Mouse (Mus musculus) liver, adult 2 months (tissue): ENCODE data around the gene Gm49337. TPM values are rescaled to one million over a fixed set of nuclear protein-coding genes. Genes with fewer than 3 reads are reported as not detected.
A peak's percentile ranks its signal among the peaks of the same experiment; 100 is the strongest.
"Not testable (repeated sequence)": the region's sequence is repeated elsewhere in the genome, so short reads cannot be mapped to it uniquely, and the experiment has no call there.

Experiments
- DNase-seq: peaks from one replicate; pipeline ENCODE4 v3.0.0-alpha.2; 2011; ENCODE audit warnings: low read depth, low spot score; ENCODE audit errors: extremely low read depth
- H3K27ac ChIP-seq: fragments of 200-500 bp; replicated peaks from 2 replicates; pipeline ENCODE4 v1.5.1; 2012; ENCODE audit warnings: low read depth, mild to moderate bottlenecking, control low read depth, inconsistent platforms, low read length; ENCODE audit not compliant: insufficient read depth
- H3K27me3 ChIP-seq: fragments of 200-500 bp; 2 replicates; pipeline ENCODE4 v1.6.1; 2012; ENCODE audit warnings: mild to moderate bottlenecking, moderate library complexity, low read length, inconsistent platforms; ENCODE audit not compliant: control insufficient read depth, insufficient read depth
- H3K36me3 ChIP-seq: fragments of 200-500 bp; 2 replicates; pipeline ENCODE4 v1.6.1; 2012; ENCODE audit warnings: low read length, inconsistent platforms; ENCODE audit not compliant: control insufficient read depth, insufficient read depth
- H3K4me1 ChIP-seq: fragments of 200-500 bp; 2 replicates; pipeline ENCODE4 v1.6.1; 2011; ENCODE audit warnings: low read length; ENCODE audit not compliant: control insufficient read depth, insufficient read depth
- H3K4me3 ChIP-seq: fragments of 200-500 bp; 2 replicates; pipeline ENCODE4 v1.5.1; 2011; ENCODE audit warnings: low read depth, mild to moderate bottlenecking, control low read depth, low read length, moderate library complexity; ENCODE audit not compliant: insufficient read depth
- H3K79me2 ChIP-seq: fragments of 200-500 bp; 2 replicates; pipeline ENCODE4 v1.6.1; 2012; ENCODE audit warnings: inconsistent platforms, mild to moderate bottlenecking, low read length, moderate library complexity; ENCODE audit not compliant: control insufficient read depth, insufficient read depth
- H3K9ac ChIP-seq: fragments of 200-500 bp; 2 replicates; pipeline ENCODE4 v1.6.1; 2012; ENCODE audit warnings: low read depth, mild to moderate bottlenecking, control low read depth, inconsistent platforms, low read length
- CTCF ChIP-seq: fragments of 200-500 bp; IDR thresholded peaks from 2 replicates; pipeline ENCODE4 v1.5.1; 2011; ENCODE audit warnings: low read depth, low read length, control low read depth
- POLR2A ChIP-seq: fragments of 200-500 bp; IDR thresholded peaks from 2 replicates; pipeline ENCODE4 v1.6.1; 2011; ENCODE audit warnings: low read length, control low read depth; ENCODE audit not compliant: insufficient read depth; ENCODE audit errors: extremely low read depth
- WGBS: fragments of 180-500 bp; shearing (Covaris S2); methylation state at CpG from one replicate; pipeline ENCODE4 v1.1.7; 2018; 5-methylcytosine and 5-hydroxymethylcytosine counted together
- polyA plus RNA-seq: library from polyadenylated mRNA; depleted of rRNA; stranded (reverse); fragments of >200 nt; gene quantifications from 2 replicates; pipeline ENCODE4 v1.2.3, GENCODE M21; 2012
- total RNA-seq: library from RNA; depleted of rRNA; stranded (reverse); fragments of >200 nt; gene quantifications from 2 replicates; pipeline ENCODE4 v1.2.3, GENCODE M21; 2014

Gene Gm49337
- total and polyA plus RNA-seq, 2 experiments, result not detected

GRCm38 (mm10) chr4:116244240-116244639 is 71.1 kb downstream of the Gm49337 start:
- TF ChIP-seq POLR2A, result no peak
- no peak for TF ChIP-seq CTCF
- WGBS, result 76% methylated on average over 2 of the region's 2 CpGs
- H3K27me3 ChIP-seq, result no peaks in the 10 kb centered on the region
- no peak overlapping the region for H3K4me3 ChIP-seq
- H3K27ac ChIP-seq, result no peak overlapping the region
- DNase-seq, result no peak
- no peaks in the 10 kb centered on the region for H3K4me1 ChIP-seq
- H3K36me3 ChIP-seq, result no peaks in the 10 kb centered on the region
- H3K79me2 ChIP-seq, result no peaks in the 10 kb centered on the region
- H3K9ac ChIP-seq, result no peak overlapping the region

GRCm38 (mm10) chr4:116245926-116246325 is 72.7 kb downstream of the Gm49337 start:
- not testable (repeated sequence) for H3K4me3 ChIP-seq, H3K79me2 ChIP-seq, H3K36me3 ChIP-seq, H3K27me3 ChIP-seq, H3K9ac ChIP-seq, H3K4me1 ChIP-seq, H3K27ac ChIP-seq
- WGBS, result 60% methylated on average over 3 of the region's 3 CpGs
- DNase-seq, result peak; percentile 31
- peak; percentile 50; the same call in 1 of the 2 replicates for TF ChIP-seq CTCF

GRCm38 (mm10) chr4:116249986-116250385 is 76.8 kb downstream of the Gm49337 start:
- no peaks in the 10 kb centered on the region for H3K27me3 ChIP-seq
- H3K9ac ChIP-seq, result no peak overlapping the region
- no peaks in the 10 kb centered on the region for H3K79me2 ChIP-seq
- no peaks in the 10 kb centered on the region for H3K36me3 ChIP-seq
- DNase-seq, result no peak
- TF ChIP-seq CTCF (no peak), POLR2A (no peak)
- no peak overlapping the region for H3K4me3 ChIP-seq
- 93% methylated on average over 3 of the region's 3 CpGs for WGBS
- H3K27ac ChIP-seq, result no peak overlapping the region
- H3K4me1 ChIP-seq, result no peaks in the 10 kb centered on the region

- 96% methylated on average over 6 of the region's 6 CpGs for WGBS
- DNase-seq, result no peak
- no peaks in the 10 kb centered on the region for H3K36me3 ChIP-seq
- no peak overlapping the region for H3K9ac ChIP-seq
- H3K4me1 ChIP-seq, result no peaks in the 10 kb centered on the region
- no peak overlapping the region for H3K4me3 ChIP-seq
- no peaks in the 10 kb centered on the region for H3K27me3 ChIP-seq
- TF ChIP-seq CTCF (no peak), POLR2A (no peak)
- no peaks in the 10 kb centered on the region for H3K79me2 ChIP-seq
- no peak overlapping the region for H3K27ac ChIP-seq
Measured at GRCm38 (mm10) chr4:116268220-116268619, 95.0 kb downstream of the Gm49337 start.

GRCm38 (mm10) chr4:116282211-116282610 is 109.0 kb downstream of the Gm49337 start:
- no peak overlapping the region for H3K4me3 ChIP-seq
- 89% methylated on average over 2 of the region's 2 CpGs for WGBS

GRCm38 (mm10) chr4:116291561-116291960 is 118.4 kb downstream of the Gm49337 start:
- Histone ChIP-seq H3K4me1 (no peaks in the 10 kb centered on the region), H3K79me2 (no peaks in the 10 kb centered on the region), H3K27me3 (no peaks in the 10 kb centered on the region), H3K27ac (no peak overlapping the region), H3K9ac (no peak overlapping the region), H3K4me3 (no peak overlapping the region), H3K36me3 (no peaks in the 10 kb centered on the region)
- DNase-seq, result no peak
- 94% methylated on average over 6 of the region's 6 CpGs for WGBS
- no peak for TF ChIP-seq POLR2A
- TF ChIP-seq CTCF, result no peak

More at GRCm38 (mm10) chr4:116282211-116282610, 109.0 kb downstream of the Gm49337 start:
- Histone ChIP-seq H3K79me2 (no peaks in the 10 kb centered on the region), H3K36me3 (no peaks in the 10 kb centered on the region), H3K27me3 (no peaks in the 10 kb centered on the region), H3K4me1 (no peaks in the 10 kb centered on the region), H3K9ac (no peak overlapping the region), H3K27ac (no peak overlapping the region)
- no peak for DNase-seq
- TF ChIP-seq POLR2A (no peak), CTCF (peak; percentile 14; the same call in 1 of the 2 replicates)
